Mouse (Mus musculus) liver, postnatal 0 days (tissue): ENCODE measurements at regions not wholly inside any gene's neighbourhood (a gene's known extent, or its start where the extent isn't known, plus 50 kb on each side); places are given as distances from the start of the nearest gene placed in this dataset.

Experiments
- ATAC-seq: fragments of 200-750 bp; cut with Nextera tagmentation; 2 replicates; pipeline ENCODE4 v1.8.0; 2017; ENCODE audit warnings: mild to moderate bottlenecking, moderate library complexity
- DNase-seq: peaks from one replicate; pipeline ENCODE4 v3.0.0-alpha.2; 2016
- H3K27ac ChIP-seq: fragments of 300-500 bp; sonication (generic); 2 replicates; pipeline ENCODE4 v1.5.1; 2014; ENCODE audit warnings: antibody characterized with exemption, moderate library complexity, mild to moderate bottlenecking, low read depth
- H3K27me3 ChIP-seq: fragments of 300-500 bp; sonication (generic); 2 replicates; pipeline ENCODE4 v1.6.1; 2014; ENCODE audit warnings: low read length, control low read depth, mixed read lengths; ENCODE audit not compliant: insufficient read depth
- H3K36me3 ChIP-seq: fragments of 300-500 bp; sonication (generic); replicated peaks from 2 replicates; pipeline ENCODE4 v1.6.1; 2014; ENCODE audit warnings: mild to moderate bottlenecking, control low read depth, low read length, moderate library complexity, mixed read lengths; ENCODE audit not compliant: insufficient read depth
- H3K4me1 ChIP-seq: fragments of 300-500 bp; sonication (generic); 2 replicates; pipeline ENCODE4 v1.6.1; 2014; ENCODE audit warnings: antibody characterized with exemption, mild to moderate bottlenecking, control low read depth; ENCODE audit not compliant: insufficient read depth
- H3K4me2 ChIP-seq: fragments of 300-500 bp; sonication (generic); 2 replicates; pipeline ENCODE4 v1.6.1; 2014; ENCODE audit warnings: low read depth, mild to moderate bottlenecking, low read length, moderate library complexity, mixed read lengths
- H3K4me3 ChIP-seq: fragments of 300-500 bp; sonication (generic); 2 replicates; pipeline ENCODE4 v1.5.1; 2014; ENCODE audit warnings: low read depth, low read length
- H3K9ac ChIP-seq: fragments of 300-500 bp; sonication (generic); replicated peaks from 2 replicates; pipeline ENCODE4 v1.6.1; 2014; ENCODE audit warnings: mild to moderate bottlenecking, moderate library complexity
- H3K9me3 ChIP-seq: fragments of 300-500 bp; sonication (generic); 2 replicates; pipeline ENCODE4 v1.6.1; 2016; ENCODE audit warnings: mild to moderate bottlenecking, control low read depth, low read length, mixed read lengths
- CTCF ChIP-seq: sonication (generic); IDR thresholded peaks from 2 replicates; pipeline ENCODE4 v1.5.1; 2016; ENCODE audit warnings: antibody characterized with exemption, low read depth
- EP300 ChIP-seq: IDR thresholded peaks from 2 replicates; pipeline ENCODE4 v1.6.1; 2016; ENCODE audit warnings: antibody characterized with exemption, low read depth, mild to moderate bottlenecking
- WGBS: fragments of 180-500 bp; shearing (Covaris S2); extraction: QIAGEN DNeasy Blood & Tissue Kit; methylation state at CpG from one replicate; pipeline ENCODE4 v1.1.7; 2014; ENCODE audit not compliant: insufficient replicate concordance; 5-methylcytosine and 5-hydroxymethylcytosine counted together

GRCm38 (mm10) chr7:119252742-119253141 is 68.3 kb upstream of the Gpr139 start:
- no peak overlapping the region for H3K9ac ChIP-seq
- TF ChIP-seq EP300 (no peak), CTCF (no peak)
- ATAC-seq (no peak), DNase-seq (no peak)
- H3K27ac ChIP-seq: no peak overlapping the region
- H3K4me1 ChIP-seq: no peaks in the 10 kb centered on the region
- no peak overlapping the region for H3K4me3 ChIP-seq
- no peaks in the 10 kb centered on the region for H3K27me3 ChIP-seq
- 42% methylated on average over 2 of the region's 2 CpGs for WGBS
- H3K9me3 ChIP-seq: no peaks in the 10 kb centered on the region
- no peaks in the 10 kb centered on the region for H3K36me3 ChIP-seq
- H3K4me2 ChIP-seq: no peak overlapping the region

- no peak overlapping the region for H3K4me2 ChIP-seq
- no peak overlapping the region for H3K27ac ChIP-seq
- H3K27me3 ChIP-seq: no peaks in the 10 kb centered on the region
- H3K4me3 ChIP-seq: no peak overlapping the region
- TF ChIP-seq CTCF (no peak), EP300 (peak; percentile 74)
- no peaks in the 10 kb centered on the region for H3K4me1 ChIP-seq
- WGBS: 44% methylated on average over 1 of the region's 1 CpGs
- H3K36me3 ChIP-seq: no peaks in the 10 kb centered on the region
- ATAC-seq: peak; percentile 70
- no peak overlapping the region for H3K9ac ChIP-seq
- DNase-seq: no peak
- no peaks in the 10 kb centered on the region for H3K9me3 ChIP-seq
These were observed 67.3 kb upstream of the Gpr139 start for GRCm38 (mm10) chr7:119251679-119252078.

GRCm38 (mm10) chr7:119250381-119250780 is 66.0 kb upstream of the Gpr139 start:
- DNase-seq: no peak
- H3K36me3 ChIP-seq: no peaks in the 10 kb centered on the region
- no peaks in the 10 kb centered on the region for H3K4me1 ChIP-seq
- H3K27me3 ChIP-seq: no peaks in the 10 kb centered on the region
- TF ChIP-seq EP300 (no peak), CTCF (no peak)
- H3K27ac ChIP-seq: no peak overlapping the region
- ATAC-seq: no peak
- whole genome bisulfite sequencing: 80% methylated on average over 3 of the region's 3 CpGs
- H3K9ac ChIP-seq: no peak overlapping the region
- no peak overlapping the region for H3K4me3 ChIP-seq
- H3K9me3 ChIP-seq: no peaks in the 10 kb centered on the region
- H3K4me2 ChIP-seq: no peak overlapping the region

GRCm38 (mm10) chr7:119244785-119245184 is 60.4 kb upstream of the Gpr139 start:
- ATAC-seq (no peak), DNase-seq (no peak)
- TF ChIP-seq EP300 (no peak), CTCF (no peak)
- 50% methylated on average over 5 of the region's 5 CpGs for WGBS
- Histone ChIP-seq H3K4me2 (no peak overlapping the region), H3K27ac (no peak overlapping the region), H3K9me3 (no peaks in the 10 kb centered on the region), H3K4me1 (no peaks in the 10 kb centered on the region), H3K27me3 (no peaks in the 10 kb centered on the region), H3K36me3 (no peaks in the 10 kb centered on the region), H3K9ac (no peak overlapping the region), H3K4me3 (no peak overlapping the region)

GRCm38 (mm10) chr7:119236343-119236742 is 51.9 kb upstream of the Gpr139 start:
- WGBS: 75% methylated on average over 6 of the region's 6 CpGs
- DNase-seq (no peak), ATAC-seq (no peak)
- Histone ChIP-seq H3K9me3 (no peaks in the 10 kb centered on the region), H3K4me1 (no peaks in the 10 kb centered on the region), H3K4me3 (no peak overlapping the region), H3K27ac (no peak overlapping the region), H3K4me2 (no peak overlapping the region), H3K27me3 (no peaks in the 10 kb centered on the region), H3K36me3 (no peaks in the 10 kb centered on the region), H3K9ac (no peak overlapping the region)
- TF ChIP-seq CTCF (no peak), EP300 (no peak)
